Mouse (Mus musculus): ENCODE measurements around the gene 3110009E18Rik.

DNA sequence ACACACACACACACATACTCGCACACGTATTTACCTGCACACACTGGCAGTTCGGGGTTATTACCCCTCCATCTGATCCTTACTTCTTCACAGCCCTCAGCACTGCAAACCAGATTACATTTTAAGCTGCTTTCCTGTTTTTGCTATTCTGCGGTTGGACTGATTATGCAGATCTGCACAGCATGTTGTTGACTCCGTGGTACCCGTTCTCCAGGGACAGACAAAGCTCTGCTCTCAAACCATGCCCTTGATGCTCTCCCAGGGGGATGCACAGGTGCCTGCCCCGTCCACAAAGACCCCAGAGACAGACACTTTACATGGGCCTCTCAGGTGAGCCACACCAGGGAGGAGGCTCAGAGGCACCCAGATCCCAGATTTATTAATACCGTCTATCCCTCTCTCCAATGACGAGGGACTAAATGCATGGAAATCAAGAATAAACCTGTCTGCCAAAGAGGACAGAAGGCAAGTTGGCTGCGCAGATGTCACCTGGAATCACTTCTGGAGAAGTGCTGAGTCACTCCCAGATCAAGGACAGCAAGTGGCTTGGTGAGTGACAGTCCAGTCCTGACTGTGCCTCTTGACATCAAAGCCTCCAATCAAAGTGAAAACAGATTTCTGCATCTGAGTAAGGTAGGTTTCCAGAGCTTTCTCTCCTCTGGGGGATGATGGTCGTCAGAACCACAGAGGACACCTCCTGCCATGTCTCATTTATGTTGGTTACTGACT is 87.7 kb downstream of the 3110009E18Rik start:
- TF ChIP-seq POLR2A (IDR thresholded peaks at IDR 0.05; ENCODE audit: control insufficient read depth, low read depth, low read length) (no peak), CTCF (IDR thresholded peaks at IDR 0.05; ENCODE audit: control insufficient read depth, insufficient read depth, insufficient replicate concordance, low read depth, low read length) (no peak)

All from testis, adult 2 months (tissue).